ENCODE assay signal across 8 mouse cellular contexts in genomic region chr4:149571651-149572149, GRCm38 (mm10). TPM values are rescaled to one million over a fixed set of nuclear protein-coding genes. Genes with fewer than 3 reads are reported as not detected.
DNase-seq lines count a peak whose midpoint lies in the region; ATAC-seq and TF ChIP-seq lines count a peak whose summit lies in the region.

No protein-coding gene starts in this region.

- no peaks in the 10 kb centered on the region for H3K27me3 ChIP-seq in intestine, embryonic 15.5 days (replicated peaks)

- 52% methylated on average over 8 of the region's 8 CpGs for WGBS in intestine, embryonic 15.5 days

- no peak for TF ChIP-seq CTCF in gastrocnemius, adult 2 months (IDR thresholded peaks at IDR 0.05)

- H3K4me3 ChIP-seq in gastrocnemius, adult 2 months, result peak overlapping the region; percentile 55
- no peak overlapping the region for H3K4me3 ChIP-seq in intestine, embryonic 15.5 days (replicated peaks)

- peak; percentile 63 for DNase-seq in gastrocnemius, adult 2 months
- DNase-seq in gastrocnemius, postnatal 36 days, result no peak
- peak; percentile 35 to 65 for DNase-seq in cerebellum, postnatal 14 days
- DNase-seq in lung, postnatal 36 days, result peak; percentile 89
- DNase-seq in spleen, postnatal 4 days (ENCODE audit: low spot score in 2 of 2), result no peak
- DNase-seq in left cerebral cortex, adult 8-10 months (ENCODE audit: low spot score in 2 of 2), result no peak

- peaks cover 43% of the 10 kb centered on the region for H3K4me1 ChIP-seq in intestine, embryonic 15.5 days (replicated peaks)

- no peaks in the 10 kb centered on the region for H3K9me3 ChIP-seq in intestine, embryonic 15.5 days

- H3K27ac ChIP-seq in gastrocnemius, adult 2 months, result peak overlapping the region; percentile 81
- H3K27ac ChIP-seq in intestine, embryonic 15.5 days, result no peak overlapping the region

- intact Hi-C loops in gastrocnemius, adult 2 months (cut with DNase I), result no loop called here
- intact Hi-C loops in gastrocnemius, postnatal 36 days (cut with DNase I), result no loop called here

- no peaks in the 10 kb centered on the region for H3K36me3 ChIP-seq in intestine, embryonic 15.5 days

- no peak overlapping the region for H3K9ac ChIP-seq in intestine, embryonic 15.5 days

- no peak overlapping the region for H3K4me2 ChIP-seq in intestine, embryonic 15.5 days (replicated peaks)

- peak; percentile 43 for ATAC-seq in intestine, embryonic 15.5 days
- ATAC-seq in inflammation-experienced regulatory T-cells, adult 6 months, result no peak

RNA-seq across cellular contexts. Expression of gene Clstn1, which starts 14.6 kb away (rescaled TPM):
- total RNA-seq in gastrocnemius, adult 2 months (2021), result 10 to 100 TPM; 24.0 to 38.2 TPM
- 10 to 100 TPM; 23.6 to 28.3 TPM for total RNA-seq in gastrocnemius, postnatal 36 days (2021)
- polyA plus RNA-seq in intestine, embryonic 15.5 days (2015; fragmentation: Nextera tagmentation; extraction: Ambion mirVana), result 40.9 and 42.4 TPM in 2 replicates
- total RNA-seq in left cerebral cortex, adult 8-10 months (2022), result 1,000 to 10,000 TPM; 1,199 to 1,281 (median 1,221) TPM
- polyA plus RNA-seq in inflammation-experienced regulatory T-cells, adult 6 months (2017; shearing (Covaris generic)), result 1 to 10 TPM; 5.4 to 7.5 (median 6.3) TPM

RNA-seq across cellular contexts. Expression of gene Ctnnbip1, which starts 53.7 kb away (rescaled TPM):
- total RNA-seq in gastrocnemius, adult 2 months (2021), result 10 to 100 TPM; 19.0 to 21.4 TPM
- total RNA-seq in gastrocnemius, postnatal 36 days (2021), result 10 to 100 TPM; 22.7 to 24.4 TPM
- polyA plus RNA-seq in intestine, embryonic 15.5 days (2015; fragmentation: Nextera tagmentation; extraction: Ambion mirVana), result 41.7 and 43.8 TPM in 2 replicates
- 10 to 100 TPM; 29.0 to 40.0 (median 33.0) TPM for total RNA-seq in left cerebral cortex, adult 8-10 months (2022)
- polyA plus RNA-seq in inflammation-experienced regulatory T-cells, adult 6 months (2017; shearing (Covaris generic)), result 1 to 10 TPM in 2 of 3 experiments, under 1 TPM in 1; 0.59 to 1.4 (median 1.4) TPM

Comparison
In these comparisons a context has a peak if more than half of its experiments do, and no peak if none do; other contexts are left out.
1. DNase-seq: peak in gastrocnemius, adult 2 months (single experiment), cerebellum, postnatal 14 days (2 of 2) and lung, postnatal 36 days (single experiment); none in gastrocnemius, postnatal 36 days (0 of 2), spleen, postnatal 4 days (0 of 2) and left cerebral cortex, adult 8-10 months (0 of 2).
2. RNA of gene Clstn1, which starts 14.6 kb away (total RNA-seq): 1,199 to 1,281 TPM in left cerebral cortex, adult 8-10 months; 24.0 to 38.2 TPM in gastrocnemius, adult 2 months and 23.6 to 28.3 TPM in gastrocnemius, postnatal 36 days; every median in the first group is over 10 times any median in the second.